Mouse (Mus musculus) bone marrow, adult 2 months (tissue): Measurements from ENCODE around the gene Trex1.

Experiments
- CTCF ChIP-seq: fragments of 200-500 bp; IDR thresholded peaks from 2 replicates; pipeline ENCODE4 v1.5.1; 2011; ENCODE audit warnings: low read length, control low read depth; ENCODE audit not compliant: control insufficient read depth, insufficient read depth
- POLR2A ChIP-seq: fragments of 200-500 bp; IDR thresholded peaks from 2 replicates; pipeline ENCODE4 v1.6.1; 2011; ENCODE audit warnings: low read depth, mild to moderate bottlenecking, control low read depth, low read length, borderline replicate concordance; ENCODE audit not compliant: control insufficient read depth

GRCm38 (mm10) chr9:109093786-109094552, 34.4 kb upstream of the Trex1 start:
- TF ChIP-seq POLR2A (no peak), CTCF (no peak)
